Mouse (Mus musculus) neural tube, embryonic 10.5 days (tissue): Measurements from ENCODE around the gene Clasp1.

Experiments used
- DNase-seq: peaks from one replicate; pipeline ENCODE4 v3.0.0-alpha.2; 2017; ENCODE audit warnings: low spot score; ENCODE audit errors: extremely low spot score

Clasp1 gene

GRCm38 (mm10) chr1:118388757-118389453 lies at the start of gene Clasp1:
Gene Clasp1, plus strand, starts transcription at chr1:118389058.
- peak; percentile 91 for DNase-seq

- peak; percentile 15 for DNase-seq
Measured at GRCm38 (mm10) chr1:118343649-118344435, 45.0 kb upstream of the Clasp1 start.

- DNase-seq, result no peak
Measured at GRCm38 (mm10) chr1:118349922-118350321, 38.9 kb upstream of the Clasp1 start.

- DNase-seq, result no peak
Measured at GRCm38 (mm10) chr1:118359071-118359761, 29.6 kb upstream of the Clasp1 start.

GRCm38 (mm10) chr1:118367970-118368369 lies 20.9 kb upstream of the Clasp1 start:
- no peak for DNase-seq

- DNase-seq, result no peak
Measured at GRCm38 (mm10) chr1:118368721-118369461, 20.0 kb upstream of the Clasp1 start.

GRCm38 (mm10) chr1:118377784-118378183 lies 11.1 kb upstream of the Clasp1 start:
- no peak for DNase-seq

GRCm38 (mm10) chr1:118380105-118380786 lies 8.6 kb upstream of the Clasp1 start:
- DNase-seq, result no peak

- peak; percentile 59 for DNase-seq
Measured at GRCm38 (mm10) chr1:118388127-118388756, 616 bp upstream of the Clasp1 start.

- peak; percentile 79 for DNase-seq
Measured at GRCm38 (mm10) chr1:118389454-118390265, 802 bp downstream of the Clasp1 start.

- no peak for DNase-seq
Measured at GRCm38 (mm10) chr1:118390266-118390660, 1.4 kb downstream of the Clasp1 start.

GRCm38 (mm10) chr1:118390871-118391387 lies 2.1 kb downstream of the Clasp1 start:
- no peak for DNase-seq

GRCm38 (mm10) chr1:118392246-118392645 lies 3.4 kb downstream of the Clasp1 start:
- no peak for DNase-seq

- DNase-seq, result no peak
Measured at GRCm38 (mm10) chr1:118393916-118394315, 5.1 kb downstream of the Clasp1 start.

- no peak for DNase-seq
Measured at GRCm38 (mm10) chr1:118397866-118398265, 9.0 kb downstream of the Clasp1 start.

- no peak for DNase-seq
Measured at GRCm38 (mm10) chr1:118398567-118398966, 9.7 kb downstream of the Clasp1 start.

GRCm38 (mm10) chr1:118399625-118400310 lies 10.9 kb downstream of the Clasp1 start:
- no peak for DNase-seq

GRCm38 (mm10) chr1:118401991-118402390 lies 13.1 kb downstream of the Clasp1 start:
- no peak for DNase-seq

- DNase-seq, result no peak
Measured at GRCm38 (mm10) chr1:118402556-118402955, 13.7 kb downstream of the Clasp1 start.
